Mouse (Mus musculus) heart, adult 18-20 months (tissue): ENCODE data around the gene Esrrb. TPM values are rescaled to one million over a fixed set of nuclear protein-coding genes. Genes with fewer than 3 reads are reported as not detected.

ENCODE experiments used
- DNase-seq, 2 experiments: peaks; one replicate each; pipeline ENCODE4 v3.0.0; 2021 to 2022; ENCODE audit warnings: mixed read lengths in 1 of 2
- total RNA-seq, 2 experiments: library from RNA; stranded (reverse); gene quantifications; 2 replicates each; pipeline ENCODE4 v1.2.3; 2021

Esrrb gene
- total RNA-seq, 2 experiments from 2014 or later, result 21.5 to 25.2 TPM

DNA sequence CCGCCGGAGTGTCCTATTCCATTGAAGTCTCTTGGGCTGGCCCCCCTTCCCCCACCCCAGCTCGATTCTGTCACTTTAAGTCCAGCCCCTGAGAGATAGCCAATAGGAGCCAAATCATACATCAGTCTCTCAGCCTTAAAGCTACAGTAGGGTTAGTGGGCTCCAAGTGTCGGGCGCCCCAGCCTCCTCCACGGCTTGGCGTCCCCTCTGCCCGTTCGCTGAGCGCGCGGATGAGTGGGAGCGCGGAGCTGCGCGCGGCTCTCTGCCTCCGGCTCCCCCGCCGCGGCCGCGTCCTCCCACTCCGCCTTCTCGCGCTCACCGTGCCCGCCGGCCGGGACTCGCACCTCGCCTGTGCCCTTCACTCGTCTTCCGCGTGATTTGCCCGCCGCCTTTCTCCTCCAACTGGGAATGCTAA, 60.6 kb downstream of the Esrrb start:
- peak; percentile 58 for DNase-seq

GRCm38 (mm10) chr12:86422166-86422910, 61.4 kb downstream of the Esrrb start:
- no peak for DNase-seq

GRCm38 (mm10) chr12:86423102-86423501, 62.2 kb downstream of the Esrrb start:
- no peak for DNase-seq

DNA sequence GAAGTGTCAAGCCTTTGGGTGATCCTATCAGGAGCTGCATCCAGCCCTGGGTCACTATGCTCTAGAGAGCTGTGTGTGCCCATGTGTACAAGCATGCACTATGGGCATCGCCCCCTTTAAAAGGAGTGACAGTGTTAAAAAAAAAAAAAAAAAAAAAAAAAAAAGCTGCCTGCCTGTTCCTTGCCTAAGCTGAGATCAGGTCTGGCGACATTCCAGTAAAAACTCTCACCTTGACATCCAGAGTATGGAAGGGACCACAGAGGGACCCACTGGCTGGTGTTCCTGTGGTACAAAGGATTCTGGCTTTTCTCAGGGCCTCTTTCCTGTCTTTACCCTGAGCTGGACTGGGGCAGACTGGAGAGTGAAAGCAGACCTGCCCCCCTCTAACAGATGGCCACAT, 66.7 kb downstream of the Esrrb start:
- no peak for DNase-seq

GRCm38 (mm10) chr12:86431671-86432070, 70.8 kb downstream of the Esrrb start:
- DNase-seq, result no peak

- peak; percentile 54 to 70 for DNase-seq
These were observed 72.5 kb downstream of the Esrrb start for GRCm38 (mm10) chr12:86433371-86433821.

- no peak for DNase-seq
These were observed 74.7 kb downstream of the Esrrb start for GRCm38 (mm10) chr12:86435651-86436050.

GRCm38 (mm10) chr12:86450848-86451247, 89.9 kb downstream of the Esrrb start:
- DNase-seq, result no peak

GRCm38 (mm10) chr12:86455009-86455408, 94.1 kb downstream of the Esrrb start:
- DNase-seq, result no peak

DNA sequence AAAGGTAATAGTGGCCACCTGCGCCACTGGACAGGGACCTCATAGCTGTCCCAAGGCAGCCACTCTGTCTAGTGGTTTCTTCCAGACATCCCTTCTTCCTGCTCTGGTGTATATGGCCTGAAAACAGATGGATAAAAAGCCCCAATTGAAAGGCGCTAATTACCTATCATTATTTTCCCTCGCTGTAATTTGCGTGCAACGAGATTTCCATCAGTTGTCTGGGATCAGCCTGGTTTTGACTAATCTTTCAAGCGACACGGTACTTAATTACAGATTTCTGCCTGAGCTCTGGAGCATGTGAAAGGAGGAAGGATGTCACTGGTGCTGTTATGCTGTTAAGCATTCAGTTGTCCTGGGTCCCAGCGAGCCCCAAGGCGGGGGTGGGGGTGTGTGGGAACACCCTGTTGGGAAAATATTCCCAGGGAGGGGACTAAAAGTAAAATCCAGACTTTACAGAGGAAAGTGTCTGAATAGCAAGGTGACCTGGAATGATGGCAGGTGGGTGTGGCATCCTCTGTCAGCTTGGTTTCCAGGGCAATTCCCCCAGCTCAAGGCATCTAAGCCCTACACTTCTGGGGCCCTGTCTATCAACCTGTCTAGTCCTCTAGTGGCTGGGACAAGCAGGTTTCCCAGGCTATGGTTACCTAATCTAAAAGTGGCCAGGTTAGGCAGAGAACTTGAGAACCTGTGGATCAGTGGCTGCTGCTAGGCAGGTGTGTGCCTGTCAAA, 102.0 kb downstream of the Esrrb start:
- DNase-seq, result no peak

DNA sequence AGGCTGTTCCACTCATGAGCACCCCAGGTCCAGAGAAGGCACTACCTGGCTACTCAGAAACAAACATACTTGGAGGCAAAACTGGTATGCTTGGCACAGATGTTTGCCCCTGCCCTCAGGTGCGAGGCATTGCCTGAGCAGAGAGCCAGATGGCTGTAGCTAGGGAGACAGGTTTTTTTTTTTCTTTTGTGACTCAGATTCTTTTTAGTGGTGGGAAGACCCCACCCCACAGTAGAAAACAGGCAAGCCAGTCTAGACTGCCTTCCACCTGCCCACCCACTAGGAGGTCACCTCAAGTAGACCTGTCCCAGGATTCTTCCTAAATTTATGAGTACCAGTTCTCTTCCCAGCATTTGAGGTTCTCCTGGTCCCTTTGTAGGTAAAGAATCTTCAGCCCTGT, 103.5 kb downstream of the Esrrb start:
- no peak for DNase-seq

GRCm38 (mm10) chr12:86466180-86466579, 105.3 kb downstream of the Esrrb start:
- no peak for DNase-seq

GRCm38 (mm10) chr12:86469919-86470318, 109.0 kb downstream of the Esrrb start:
- no peak for DNase-seq

DNA sequence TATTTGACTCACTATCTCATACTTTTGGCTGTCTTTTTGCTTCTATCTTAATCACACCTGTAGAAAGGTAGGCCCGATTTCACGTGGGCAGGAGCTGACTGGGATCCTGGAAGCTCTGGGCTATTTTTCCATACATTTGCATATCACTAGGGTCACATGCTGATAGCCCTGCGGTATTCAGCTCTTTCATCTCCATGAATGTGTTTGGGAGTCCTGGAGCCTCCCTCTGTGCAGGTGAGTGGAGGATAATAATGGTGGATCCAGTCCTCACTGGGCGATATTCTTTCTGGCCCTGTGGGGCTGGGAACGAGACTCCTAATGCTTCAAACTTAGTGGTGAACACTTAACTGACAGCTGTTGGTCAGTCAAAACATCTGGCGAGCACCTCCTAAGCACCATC, 110.0 kb downstream of the Esrrb start:
- DNase-seq, result no peak

GRCm38 (mm10) chr12:86473630-86474029, 112.7 kb downstream of the Esrrb start:
- peak; percentile 12 to 19 for DNase-seq

- no peak for DNase-seq
These were observed 115.1 kb downstream of the Esrrb start for GRCm38 (mm10) chr12:86475994-86476393.

- no peak for DNase-seq
These were observed 118.0 kb downstream of the Esrrb start for GRCm38 (mm10) chr12:86478908-86479307.

DNA sequence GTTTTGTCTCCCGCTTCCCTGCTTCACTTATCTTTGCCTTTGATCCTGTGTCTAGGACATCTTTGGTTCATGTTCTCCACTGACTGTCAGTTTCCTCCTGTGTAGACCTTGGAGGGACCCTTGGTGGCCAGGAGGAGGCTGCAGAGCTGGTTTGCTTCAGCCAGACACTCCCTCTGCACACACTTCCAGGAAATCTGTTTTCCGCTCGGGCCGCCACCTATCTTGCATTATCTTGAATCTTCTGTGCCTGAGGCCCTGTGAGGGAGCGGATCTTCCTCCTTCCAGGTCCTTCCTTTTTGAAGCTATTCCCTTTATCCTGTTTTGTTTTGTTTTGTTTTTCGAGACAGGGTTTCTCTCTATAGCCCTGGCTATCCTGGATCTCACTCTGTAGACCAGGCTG, 121.1 kb downstream of the Esrrb start:
- no peak for DNase-seq

DNA sequence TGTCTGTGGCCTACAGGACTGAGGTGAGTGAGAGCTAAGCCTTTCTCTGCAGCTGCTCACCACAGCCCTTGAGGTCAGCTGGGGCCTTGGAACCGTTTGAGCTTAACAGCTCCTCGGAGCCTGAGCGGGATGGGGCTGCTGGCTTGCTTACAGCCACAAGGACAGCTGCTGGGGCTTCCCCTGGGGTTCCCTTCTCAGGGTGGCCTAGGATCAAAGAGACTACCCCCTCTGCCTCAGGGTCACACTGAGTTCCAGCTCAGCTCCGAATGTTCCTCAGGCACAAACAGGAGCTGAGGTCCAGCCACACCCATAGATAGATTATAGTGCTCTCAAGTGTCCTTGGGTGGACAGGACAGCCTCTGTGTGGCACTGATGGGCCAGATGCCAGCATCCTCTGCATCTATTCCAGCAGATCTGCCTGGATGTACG, 122.5 kb downstream of the Esrrb start:
- DNase-seq, result peak; percentile 13 to 26

DNA sequence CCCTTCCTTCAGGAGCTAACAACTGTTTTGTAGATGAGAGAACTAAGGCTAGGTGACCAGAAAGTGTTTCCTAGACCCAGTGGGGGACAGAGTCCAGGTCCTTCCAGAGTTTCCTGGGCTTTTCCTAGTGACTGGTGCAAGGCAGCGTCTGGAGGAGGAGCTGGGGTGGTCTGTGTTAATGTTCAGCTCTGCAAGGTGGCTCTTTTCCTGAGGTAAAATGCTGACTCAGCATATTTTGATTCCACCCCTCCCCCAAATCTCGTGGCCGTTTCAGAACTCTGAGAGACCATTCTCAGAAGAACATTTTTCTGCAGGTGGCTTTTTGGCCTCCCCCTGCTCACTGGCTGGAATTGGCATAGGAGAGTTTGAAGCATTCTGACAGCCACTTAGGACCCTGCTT, 127.1 kb downstream of the Esrrb start:
- no peak for DNase-seq

DNA sequence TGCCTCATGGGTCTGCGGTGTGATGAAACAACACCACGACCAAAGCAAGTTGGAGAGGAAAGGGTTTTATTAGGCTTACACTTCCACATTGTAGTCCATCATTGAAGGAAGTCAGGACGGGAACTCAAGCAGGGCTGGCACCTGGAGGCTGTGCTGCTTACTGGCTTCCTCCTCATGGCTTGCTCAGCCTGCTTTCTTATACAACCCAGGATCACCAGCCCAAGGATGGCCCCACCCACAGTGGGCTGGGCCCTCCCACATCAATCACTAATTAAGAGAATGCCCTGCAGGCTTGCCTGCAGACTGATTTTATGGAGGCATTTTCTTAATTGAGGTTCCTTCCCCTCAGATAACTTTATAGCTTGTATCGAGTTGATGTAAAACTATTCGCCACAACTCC, 129.1 kb downstream of the Esrrb start:
- no peak for DNase-seq

DNA sequence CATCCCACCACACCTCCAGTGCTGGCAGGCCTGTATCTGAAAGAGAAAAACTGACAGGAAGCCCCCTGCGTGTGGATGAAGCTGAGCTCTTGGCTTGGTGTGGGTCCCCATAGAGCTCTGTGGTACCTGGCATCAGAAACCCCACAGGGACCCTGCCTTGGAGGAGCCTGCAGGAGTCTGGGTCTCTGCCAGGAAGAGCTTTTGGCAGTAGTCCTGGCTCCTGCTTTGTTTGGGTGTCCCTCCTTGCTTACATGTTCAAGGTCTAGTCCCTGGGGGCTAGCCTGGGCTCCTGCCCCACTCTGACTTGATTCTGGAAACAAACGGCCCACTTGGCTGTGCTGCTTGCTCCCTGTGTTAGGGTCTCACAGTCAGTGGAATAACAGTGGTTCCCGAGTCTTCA, 130.6 kb downstream of the Esrrb start:
- peak; percentile 18 to 23 for DNase-seq

GRCm38 (mm10) chr12:86492822-86493221, 131.9 kb downstream of the Esrrb start:
- DNase-seq, result peak; percentile 25 to 31

GRCm38 (mm10) chr12:86497126-86497525, 136.2 kb downstream of the Esrrb start:
- DNase-seq, result no peak
